Mouse (Mus musculus) forebrain, embryonic 11.5 days (tissue): ENCODE measurements around the gene Col6a2. TPM values are rescaled to one million over a fixed set of nuclear protein-coding genes. Genes with fewer than 3 reads are reported as not detected.

Experiments used
- ATAC-seq: fragments of 200-750 bp; cut with Nextera tagmentation; replicated peaks from 2 replicates; pipeline ENCODE4 v1.8.0; 2017; ENCODE audit warnings: moderate TSS enrichment; ENCODE audit not compliant: low FRiP score
- DNase-seq: peaks from one replicate; pipeline ENCODE4 v3.0.0-alpha.2; 2017; ENCODE audit warnings: low spot score
- H3K27ac ChIP-seq: fragments of 300-500 bp; sonication (generic); 2 replicates; pipeline ENCODE4 v1.5.1; 2014; ENCODE audit warnings: low read depth, low read length
- H3K27me3 ChIP-seq: fragments of 300-500 bp; sonication (generic); 2 replicates; pipeline ENCODE4 v1.6.1; 2014; ENCODE audit warnings: mild to moderate bottlenecking, low read length, mixed read lengths; ENCODE audit not compliant: control insufficient read depth, insufficient read depth
- H3K36me3 ChIP-seq: fragments of 300-500 bp; sonication (generic); 2 replicates; pipeline ENCODE4 v1.6.1; 2014; ENCODE audit warnings: mild to moderate bottlenecking, low read length, moderate library complexity, mixed read lengths; ENCODE audit not compliant: control insufficient read depth, insufficient read depth
- H3K4me1 ChIP-seq: fragments of 300-500 bp; sonication (generic); replicated peaks from 2 replicates; pipeline ENCODE4 v1.6.1; 2014; ENCODE audit warnings: low read length, mixed read lengths; ENCODE audit not compliant: control insufficient read depth, insufficient read depth
- H3K4me2 ChIP-seq: fragments of 300-500 bp; sonication (generic); 2 replicates; pipeline ENCODE4 v1.6.1; 2014; ENCODE audit warnings: low read depth, mild to moderate bottlenecking, low read length, moderate library complexity, mixed read lengths; ENCODE audit not compliant: severe bottlenecking
- H3K4me3 ChIP-seq: fragments of 300-500 bp; sonication (generic); 2 replicates; pipeline ENCODE4 v1.5.1; 2014; ENCODE audit warnings: low read depth, low read length
- H3K9ac ChIP-seq: fragments of 300-500 bp; sonication (generic); 2 replicates; pipeline ENCODE4 v1.6.1; 2014; ENCODE audit warnings: low read length
- H3K9me3 ChIP-seq: fragments of 300-500 bp; sonication (generic); 2 replicates; pipeline ENCODE4 v1.6.1; 2016; ENCODE audit warnings: low read length, mixed read lengths; ENCODE audit not compliant: control insufficient read depth
- WGBS: fragments of 180-500 bp; shearing (Covaris S2); extraction: QIAGEN DNeasy Blood & Tissue Kit; methylation state at CpG from one replicate; pipeline ENCODE4 v1.1.7; 2014; 5-methylcytosine and 5-hydroxymethylcytosine counted together
- polyA plus RNA-seq: library from polyadenylated mRNA; unstranded; fragments of >200 nt; fragmentation: Nextera tagmentation; extraction: Ambion mirVana; gene quantifications from 2 replicates; pipeline ENCODE4 v1.2.1, GENCODE M21; 2014

Gene Col6a2
- polyA plus RNA-seq, 1 experiment from 2014 or later = 9.6 TPM

DNA sequence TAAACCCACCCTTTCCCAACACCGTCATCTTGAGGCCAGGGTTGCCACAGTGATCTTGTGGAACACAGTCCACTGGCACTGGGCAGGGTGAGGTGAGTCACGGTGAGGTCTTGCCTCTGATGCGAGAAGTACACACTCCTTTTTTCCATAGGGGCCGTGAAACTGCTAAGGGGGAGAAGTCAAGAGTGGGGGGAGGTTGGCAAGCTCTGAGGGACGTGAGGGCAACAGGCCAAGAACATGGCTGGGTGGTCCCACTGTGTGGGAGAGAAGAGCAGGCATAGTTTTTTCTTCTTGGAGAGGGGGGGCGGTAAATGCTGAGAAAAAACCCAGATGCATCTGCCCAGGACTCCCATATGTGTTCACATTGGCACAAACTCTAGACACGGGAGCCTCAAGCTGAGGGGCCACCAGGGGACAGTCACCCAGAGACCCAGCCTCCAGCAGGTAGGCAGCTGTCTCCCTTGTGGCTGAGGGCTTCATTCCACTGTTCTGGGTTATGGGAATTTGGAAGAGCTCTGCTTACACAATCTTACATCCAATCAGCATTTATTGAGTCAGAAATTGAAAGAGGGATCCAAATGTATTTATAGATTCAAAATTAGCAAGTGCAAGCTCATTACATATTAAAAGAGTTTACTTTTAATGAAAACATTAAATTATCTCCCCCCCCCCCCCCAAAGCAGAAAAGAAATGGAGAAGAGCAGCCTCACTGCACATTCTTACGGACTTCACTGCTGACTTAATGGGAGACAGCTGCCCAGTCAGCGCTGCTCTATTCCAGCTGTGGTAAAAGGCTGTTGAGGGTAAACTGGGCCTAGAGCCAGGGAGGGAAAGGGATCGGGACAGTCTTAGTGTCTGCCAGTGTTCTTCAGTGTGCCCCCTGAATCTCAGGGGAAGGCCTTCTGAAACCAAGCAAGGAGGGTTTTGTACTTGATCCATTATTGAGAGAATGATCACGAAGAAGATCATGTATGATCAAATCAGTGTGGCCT is 30.2 kb upstream of the Col6a2 start:
- Histone ChIP-seq H3K4me3 (no peak overlapping the region), H3K4me1 (no peaks in the 10 kb centered on the region), H3K27me3 (no peaks in the 10 kb centered on the region), H3K9me3 (no peaks in the 10 kb centered on the region), H3K9ac (no peak overlapping the region), H3K36me3 (no peaks in the 10 kb centered on the region), H3K4me2 (no peak overlapping the region), H3K27ac (no peak overlapping the region)
- no peak for ATAC-seq
- 88% methylated on average over 11 of the region's 11 CpGs for WGBS
- no peak for DNase-seq

DNA sequence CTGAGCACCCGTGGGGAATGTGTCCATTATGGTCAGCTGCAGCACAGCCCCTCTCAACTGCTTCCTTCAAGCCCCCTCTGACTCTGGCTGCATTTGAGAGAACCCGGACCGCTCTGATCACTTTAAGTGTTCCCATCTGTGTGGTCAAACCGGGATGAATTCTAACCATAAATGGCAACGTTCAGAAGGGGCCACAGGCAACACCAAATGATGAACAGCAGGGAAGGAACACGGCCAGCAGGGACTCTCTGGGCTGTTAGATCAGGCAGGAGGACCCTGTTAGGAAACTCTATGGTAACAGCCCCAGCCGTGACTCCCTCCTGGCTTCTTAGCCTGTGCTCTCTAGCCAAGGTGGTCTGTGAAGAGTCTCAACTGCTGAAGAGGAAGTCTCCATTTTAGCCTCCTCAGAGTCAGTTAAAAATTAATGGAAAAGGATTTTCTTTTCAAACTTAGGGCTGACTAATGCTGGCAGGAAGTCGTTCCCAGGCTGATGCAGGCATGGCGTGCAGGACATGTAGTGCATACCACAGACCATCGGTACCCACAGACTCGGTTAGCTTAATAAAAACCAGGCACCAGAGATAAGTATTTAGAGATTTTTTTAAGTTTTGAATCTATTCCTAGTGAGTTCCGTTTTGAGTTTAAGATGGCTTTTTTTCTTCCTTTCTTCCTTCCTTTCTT is 27.4 kb upstream of the Col6a2 start:
- Histone ChIP-seq H3K36me3 (no peaks in the 10 kb centered on the region), H3K9me3 (no peaks in the 10 kb centered on the region), H3K27ac (no peak overlapping the region), H3K4me2 (no peak overlapping the region), H3K27me3 (no peaks in the 10 kb centered on the region), H3K9ac (no peak overlapping the region), H3K4me1 (no peaks in the 10 kb centered on the region), H3K4me3 (no peak overlapping the region)
- DNase-seq = no peak
- ATAC-seq = no peak
- 69% methylated on average over 12 of the region's 12 CpGs for WGBS

DNA sequence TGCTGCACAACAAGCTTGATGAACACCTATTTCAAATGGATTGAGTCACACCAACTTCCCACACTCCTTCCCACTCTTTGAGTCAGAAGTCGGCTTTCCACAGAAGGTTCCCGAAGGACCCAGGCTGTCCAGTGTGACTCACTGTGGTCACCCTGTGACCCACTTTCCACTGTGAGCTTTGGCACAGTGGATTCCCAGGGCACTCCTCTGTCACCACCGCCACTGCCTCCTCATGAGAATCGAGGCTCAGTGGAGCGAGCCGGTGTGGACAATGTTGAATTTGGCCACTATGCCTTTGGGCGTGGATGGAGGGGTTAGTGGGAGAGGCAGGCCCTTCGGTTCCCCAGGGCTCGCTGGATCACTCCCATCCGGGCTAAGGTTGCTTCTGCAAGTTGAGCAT is 25.3 kb upstream of the Col6a2 start:
- Histone ChIP-seq H3K4me1 (no peaks in the 10 kb centered on the region), H3K4me3 (no peak overlapping the region), H3K27ac (no peak overlapping the region), H3K36me3 (no peaks in the 10 kb centered on the region), H3K27me3 (no peaks in the 10 kb centered on the region), H3K9ac (no peak overlapping the region), H3K9me3 (no peaks in the 10 kb centered on the region), H3K4me2 (no peak overlapping the region)
- no peak for ATAC-seq
- WGBS = 93% methylated on average over 10 of the region's 10 CpGs
- DNase-seq = no peak

DNA sequence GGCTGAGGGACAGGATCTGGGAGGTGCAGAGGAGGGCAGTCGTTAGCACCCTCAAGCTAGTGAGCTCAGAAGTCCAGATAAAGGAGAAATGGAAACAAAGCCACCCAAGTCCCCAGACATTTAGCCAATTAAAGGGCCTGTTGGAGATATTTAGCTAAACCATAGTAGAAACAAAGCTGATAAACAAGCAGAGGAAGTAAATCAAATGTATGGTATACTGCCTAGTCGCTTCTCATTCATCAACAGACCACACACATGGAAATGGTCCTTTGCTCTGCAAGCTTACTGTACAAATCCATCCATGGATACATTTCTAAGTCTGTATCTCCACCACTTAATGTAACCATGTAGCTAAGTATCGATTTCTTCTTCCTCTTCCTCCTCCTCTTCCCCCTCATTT is 24.0 kb upstream of the Col6a2 start:
- no peak overlapping the region for H3K4me2 ChIP-seq
- no peak overlapping the region for H3K4me3 ChIP-seq
- WGBS = 76% methylated on average over 3 of the region's 3 CpGs
- H3K36me3 ChIP-seq = no peaks in the 10 kb centered on the region
- H3K4me1 ChIP-seq = no peaks in the 10 kb centered on the region
- no peak overlapping the region for H3K27ac ChIP-seq
- ATAC-seq (no peak), DNase-seq (no peak)
- H3K27me3 ChIP-seq = no peaks in the 10 kb centered on the region
- no peaks in the 10 kb centered on the region for H3K9me3 ChIP-seq
- no peak overlapping the region for H3K9ac ChIP-seq

DNA sequence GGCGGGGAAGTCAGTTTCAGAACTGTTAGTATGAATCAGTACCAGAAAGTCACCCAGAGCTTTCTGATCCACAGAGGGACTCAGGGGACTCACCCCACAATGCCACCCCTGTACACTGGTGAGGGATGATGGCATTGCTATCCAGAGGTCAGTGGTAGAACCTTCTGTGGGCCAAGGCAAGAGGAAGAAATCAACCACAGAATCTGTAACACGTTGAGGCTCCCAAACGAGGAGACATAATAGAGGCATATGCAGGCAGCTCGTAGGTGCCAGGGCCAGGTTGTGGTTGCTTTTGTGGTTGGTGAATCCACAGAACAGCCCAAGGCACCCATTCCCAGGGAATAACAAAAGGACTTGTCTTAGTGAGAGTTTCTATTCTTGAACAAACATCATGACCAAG is 22.3 kb upstream of the Col6a2 start:
- Histone ChIP-seq H3K9ac (no peak overlapping the region), H3K4me3 (no peak overlapping the region), H3K9me3 (no peaks in the 10 kb centered on the region), H3K27me3 (no peaks in the 10 kb centered on the region), H3K36me3 (no peaks in the 10 kb centered on the region), H3K4me2 (no peak overlapping the region), H3K4me1 (no peaks in the 10 kb centered on the region), H3K27ac (no peak overlapping the region)
- 85% methylated on average over 4 of the region's 4 CpGs for WGBS
- DNase-seq = no peak
- ATAC-seq = no peak

DNA sequence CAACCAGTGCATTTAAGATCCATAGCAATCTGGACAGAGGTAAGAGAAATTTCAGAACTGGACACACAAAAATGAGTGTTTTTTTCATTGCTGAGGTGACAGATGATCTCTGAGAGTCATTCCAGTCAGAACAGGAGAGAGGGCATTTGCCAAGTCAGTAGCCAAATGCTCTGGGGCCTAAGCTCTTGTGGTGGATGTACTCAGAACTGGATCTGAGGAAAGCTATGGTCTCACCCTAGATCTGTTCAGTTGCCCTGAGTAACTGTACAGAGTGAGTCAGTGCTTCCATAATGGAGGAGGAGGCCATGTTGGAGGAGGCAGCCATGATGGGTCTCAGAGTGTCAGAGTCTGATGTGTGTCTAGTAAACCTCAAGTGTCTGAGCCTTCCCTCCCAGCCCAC is 21.6 kb upstream of the Col6a2 start:
- no peaks in the 10 kb centered on the region for H3K9me3 ChIP-seq
- H3K36me3 ChIP-seq = no peaks in the 10 kb centered on the region
- no peaks in the 10 kb centered on the region for H3K4me1 ChIP-seq
- H3K4me2 ChIP-seq = no peak overlapping the region
- H3K9ac ChIP-seq = no peak overlapping the region
- no peak for ATAC-seq
- no peak overlapping the region for H3K27ac ChIP-seq
- no peak for DNase-seq
- no peak overlapping the region for H3K4me3 ChIP-seq
- H3K27me3 ChIP-seq = no peaks in the 10 kb centered on the region

DNA sequence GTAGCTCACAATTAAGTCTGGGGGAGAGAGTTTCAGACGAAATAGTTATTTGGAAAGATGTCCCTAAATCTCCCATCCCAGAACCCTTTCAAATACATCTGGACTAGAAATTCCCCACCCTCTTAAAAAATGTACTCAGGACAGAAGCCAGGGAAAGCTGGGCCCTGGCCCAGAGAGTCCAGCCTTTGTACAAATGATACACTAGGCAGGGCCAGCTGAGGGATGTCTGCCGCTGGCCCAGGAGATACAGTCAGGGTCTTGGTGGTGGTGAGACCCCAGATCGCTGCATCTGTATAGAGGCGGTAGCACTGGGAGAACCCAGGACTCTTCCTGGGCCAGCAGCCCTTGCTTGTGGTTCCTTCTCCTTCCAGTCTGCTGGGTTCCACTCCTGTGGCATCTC is 20.6 kb upstream of the Col6a2 start:
- no peak overlapping the region for H3K4me3 ChIP-seq
- H3K36me3 ChIP-seq = no peaks in the 10 kb centered on the region
- no peaks in the 10 kb centered on the region for H3K4me1 ChIP-seq
- H3K27ac ChIP-seq = no peak overlapping the region
- no peaks in the 10 kb centered on the region for H3K27me3 ChIP-seq
- no peaks in the 10 kb centered on the region for H3K9me3 ChIP-seq
- DNase-seq = no peak
- no peak overlapping the region for H3K9ac ChIP-seq
- no peak overlapping the region for H3K4me2 ChIP-seq
- 85% methylated on average over 4 of the region's 4 CpGs for WGBS
- ATAC-seq = no peak

DNA sequence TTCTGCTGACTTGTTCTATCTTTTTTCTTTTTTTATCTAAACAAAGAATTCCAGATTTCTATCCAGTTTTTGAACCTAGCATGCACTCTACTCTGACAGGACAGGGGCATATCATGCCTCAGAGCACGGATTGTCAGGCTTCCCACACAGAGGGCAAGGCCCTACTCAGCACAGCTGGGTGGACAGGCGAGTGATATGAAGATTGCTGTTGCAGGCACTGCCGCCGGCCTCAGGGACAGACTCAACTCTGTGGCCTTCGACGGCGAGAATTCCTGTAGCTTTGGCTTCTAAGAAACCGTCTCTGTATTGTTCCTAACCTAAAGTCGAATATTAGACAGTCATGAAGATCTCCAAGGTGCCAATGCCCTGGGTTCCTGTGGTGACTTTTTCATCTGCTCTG is 20.0 kb upstream of the Col6a2 start:
- Histone ChIP-seq H3K4me1 (no peaks in the 10 kb centered on the region), H3K4me2 (no peak overlapping the region), H3K4me3 (no peak overlapping the region), H3K36me3 (no peaks in the 10 kb centered on the region), H3K27me3 (no peaks in the 10 kb centered on the region), H3K27ac (no peak overlapping the region), H3K9me3 (no peaks in the 10 kb centered on the region), H3K9ac (no peak overlapping the region)
- DNase-seq = no peak
- no peak for ATAC-seq
- 84% methylated on average over 9 of the region's 9 CpGs for WGBS
